In the genomic region with DNA sequence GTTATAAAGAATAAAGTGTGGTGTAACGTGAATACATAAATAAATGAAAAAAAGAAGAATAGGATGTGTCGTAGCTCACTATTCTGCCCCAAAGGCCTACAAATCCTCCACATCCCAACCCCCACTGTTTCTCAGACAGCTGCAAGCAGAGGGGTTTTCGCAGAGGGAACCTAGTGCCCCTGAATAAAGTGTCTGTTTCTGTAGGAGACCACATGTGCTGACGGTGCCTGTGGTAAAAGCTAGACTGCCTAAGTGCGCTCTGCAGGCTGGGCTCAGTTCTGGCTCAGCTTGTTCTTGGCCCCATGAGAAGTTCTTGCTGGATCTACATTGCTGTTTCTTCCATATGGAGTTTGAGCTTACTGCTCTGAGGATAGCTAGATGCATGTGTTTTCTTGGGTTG, we compare ENCODE assay signal across 20 mouse cellular contexts. TPM values are rescaled to one million over a fixed set of nuclear protein-coding genes. Genes with fewer than 3 reads are reported as not detected.
DNase-seq lines count a peak whose midpoint lies in the region; ATAC-seq and TF ChIP-seq lines count a peak whose summit lies in the region.
"Had no signal": no experiment of that assay in that cellular context is flagged by ENCODE, and none has a peak within 500 bp of the region (broad histone marks: within the 10 kb centered on the region; RNA-seq: fewer than 3 reads in every experiment).

No protein-coding gene starts in this region.

- no peak for DNase-seq in forebrain, postnatal 0 days
- no peak for DNase-seq in forebrain, embryonic 14.5 days (ENCODE audit: low spot score)
- DNase-seq in left cerebral cortex, adult 2 months (ENCODE audit: extremely low spot score in 1 of 2, low spot score in 2 of 2): no peak
- DNase-seq in left cerebral cortex, postnatal 4 days: no peak
- no peak for DNase-seq in midbrain, embryonic 10.5 days (ENCODE audit: low spot score)
- peak; percentile 54 for DNase-seq in CH12.LX (ENCODE audit: extremely low read depth)
- DNase-seq in right cerebral cortex, adult 2 months (ENCODE audit: low spot score in 2 of 2): no peak
- DNase-seq: cerebellum, adult 9-11 months; gastrocnemius, postnatal 10 days; heart, adult 18-20 months; heart, postnatal 10 days; heart, postnatal 4 days had no signal

- no peak overlapping the region for H3K9ac ChIP-seq in forebrain, postnatal 0 days
- H3K9ac ChIP-seq in forebrain, embryonic 14.5 days (ENCODE audit: low read length): no peak overlapping the region
- H3K9ac ChIP-seq in midbrain, embryonic 15.5 days: no peak overlapping the region
- no peak overlapping the region for H3K9ac ChIP-seq in CH12.LX (ENCODE audit: insufficient read depth, low read depth)
- H3K9ac ChIP-seq: embryonic facial prominence, embryonic 13.5 days; forebrain, embryonic 13.5 days; hindbrain, embryonic 12.5 days had no signal

- no peak for TF ChIP-seq CTCF in forebrain, postnatal 0 days (IDR thresholded peaks at IDR 0.05; ENCODE audit: low read depth)
- TF ChIP-seq CTCF in left cerebral cortex, adult 2 months (IDR thresholded peaks at IDR 0.05): no peak
- TF ChIP-seq CTCF in CH12.LX (conservative IDR thresholded peaks at IDR 0.05 in 1 of 2, IDR thresholded peaks at IDR 0.05 in 1 of 2; ENCODE audit: low read depth in 2 of 2, low read length in 2 of 2): no peak

- peak; percentile 36; the same call in 1 of the 2 replicates for ATAC-seq in forebrain, postnatal 0 days
- no peak for ATAC-seq in forebrain, embryonic 14.5 days
- no peak for ATAC-seq in midbrain, embryonic 15.5 days (replicated peaks)
- ATAC-seq: activated CD4-positive, CD25-positive, alpha-beta regulatory T cell, adult 4 months; forebrain, embryonic 13.5 days; hindbrain, embryonic 16.5 days; Patski had no signal

- no peak overlapping the region for H3K4me2 ChIP-seq in forebrain, postnatal 0 days (ENCODE audit: low read depth)
- no peak overlapping the region for H3K4me2 ChIP-seq in forebrain, embryonic 14.5 days (ENCODE audit: low read length)
- H3K4me2 ChIP-seq in midbrain, embryonic 15.5 days: no peak overlapping the region
- H3K4me2 ChIP-seq in CH12.LX (ENCODE audit: insufficient read depth, low read depth, poor library complexity, severe bottlenecking): no peak overlapping the region
- H3K4me2 ChIP-seq: embryonic facial prominence, embryonic 13.5 days; forebrain, embryonic 13.5 days; hindbrain, embryonic 12.5 days had no signal

- no peak for TF ChIP-seq POLR2A in CH12.LX (IDR thresholded peaks at IDR 0.05; ENCODE audit: low read depth, low read length)

- H3K9me3 ChIP-seq in forebrain, postnatal 0 days (ENCODE audit: low read length): no peaks in the 10 kb centered on the region
- H3K9me3 ChIP-seq in forebrain, embryonic 14.5 days (replicated peaks; ENCODE audit: control insufficient read depth, low read length): no peaks in the 10 kb centered on the region
- H3K9me3 ChIP-seq in midbrain, embryonic 10.5 days (replicated peaks): no peaks in the 10 kb centered on the region
- H3K9me3 ChIP-seq in midbrain, embryonic 15.5 days: no peaks in the 10 kb centered on the region
- H3K9me3 ChIP-seq in CH12.LX (replicated peaks; ENCODE audit: low read length): no peaks in the 10 kb centered on the region
- H3K9me3 ChIP-seq: embryonic facial prominence, embryonic 13.5 days; forebrain, embryonic 13.5 days; heart, embryonic 10.5 days; hindbrain, embryonic 12.5 days had no signal

- peak; percentile 37; the same call in 1 of the 2 replicates for TF ChIP-seq EP300 in CH12.LX (IDR thresholded peaks at IDR 0.05; ENCODE audit: low read length)

- 0 out of 2 replicates have a peak, but pooled peaks cover 4% of the 10 kb centered on the region for H3K4me1 ChIP-seq in forebrain, postnatal 0 days (ENCODE audit: insufficient read depth)
- H3K4me1 ChIP-seq in forebrain, embryonic 14.5 days (ENCODE audit: control insufficient read depth, insufficient read depth, low read length): no peaks in the 10 kb centered on the region
- peaks cover 29% of the 10 kb centered on the region for H3K4me1 ChIP-seq in midbrain, embryonic 10.5 days
- peaks cover 13% of the 10 kb centered on the region for H3K4me1 ChIP-seq in midbrain, embryonic 15.5 days
- peaks cover 7 to 47% of the 10 kb centered on the region in 2 experiments; a peak in 3 of 4 replicates for H3K4me1 ChIP-seq in CH12.LX (ENCODE audit: control insufficient read depth in 1 of 2, insufficient read depth in 2 of 2)
- H3K4me1 ChIP-seq: embryonic facial prominence, embryonic 13.5 days had no signal

- H3K79me2 ChIP-seq in CH12.LX (replicated peaks; ENCODE audit: control insufficient read depth, extremely low read depth, insufficient read depth, poor library complexity, severe bottlenecking): no peaks in the 10 kb centered on the region

- H3K4me3 ChIP-seq in forebrain, postnatal 0 days (ENCODE audit: low read depth, low read length): no peak overlapping the region
- no peak overlapping the region for H3K4me3 ChIP-seq in forebrain, embryonic 14.5 days (ENCODE audit: low read depth, low read length)
- H3K4me3 ChIP-seq in left cerebral cortex, adult 2 months: no peak overlapping the region
- H3K4me3 ChIP-seq in midbrain, embryonic 10.5 days: no peak overlapping the region
- no peak overlapping the region for H3K4me3 ChIP-seq in midbrain, embryonic 15.5 days
- H3K4me3 ChIP-seq in CH12.LX (replicated peaks in 1 of 3; ENCODE audit: low read depth in 2 of 3, low read length in 2 of 3, poor library complexity in 1 of 3): no peak overlapping the region
- H3K4me3 ChIP-seq: embryonic facial prominence, embryonic 13.5 days; forebrain, embryonic 13.5 days; heart, embryonic 10.5 days; hindbrain, embryonic 12.5 days had no signal

- no peaks in the 10 kb centered on the region for H3K36me3 ChIP-seq in forebrain, postnatal 0 days (ENCODE audit: insufficient read depth)
- H3K36me3 ChIP-seq in forebrain, embryonic 14.5 days (ENCODE audit: control insufficient read depth, insufficient read depth, low read length): no peaks in the 10 kb centered on the region
- no peaks in the 10 kb centered on the region for H3K36me3 ChIP-seq in midbrain, embryonic 10.5 days
- H3K36me3 ChIP-seq in midbrain, embryonic 15.5 days (replicated peaks): no peaks in the 10 kb centered on the region
- H3K36me3 ChIP-seq in CH12.LX (replicated peaks in 1 of 2; ENCODE audit: control insufficient read depth in 1 of 2, insufficient read depth in 1 of 2, low read length in 1 of 2): peaks cover 0 to 10% of the 10 kb centered on the region in 2 experiments
- H3K36me3 ChIP-seq: embryonic facial prominence, embryonic 13.5 days; heart, embryonic 10.5 days; hindbrain, embryonic 12.5 days had no signal

- 82% methylated on average over 5 of the region's 5 CpGs for WGBS in forebrain, postnatal 0 days
- 88% methylated on average over 5 of the region's 5 CpGs for WGBS in forebrain, embryonic 14.5 days
- WGBS in midbrain, embryonic 10.5 days: 92% methylated on average over 5 of the region's 5 CpGs
- 91% methylated on average over 5 of the region's 5 CpGs for WGBS in midbrain, embryonic 15.5 days

- H3K27ac ChIP-seq in forebrain, postnatal 0 days (ENCODE audit: low read depth, low read length): no peak overlapping the region
- no peak overlapping the region for H3K27ac ChIP-seq in forebrain, embryonic 14.5 days (ENCODE audit: low read depth, low read length)
- H3K27ac ChIP-seq in left cerebral cortex, adult 2 months: peak overlapping the region; percentile 42; the same call in 1 of the 2 replicates
- H3K27ac ChIP-seq in midbrain, embryonic 10.5 days (replicated peaks): 0 out of 2 replicates have a peak overlapping the region, but pooled peaks have one; percentile 6
- no peak overlapping the region for H3K27ac ChIP-seq in midbrain, embryonic 15.5 days
- H3K27ac ChIP-seq in CH12.LX (ENCODE audit: insufficient read depth, low read depth): no peak overlapping the region
- H3K27ac ChIP-seq: embryonic facial prominence, embryonic 13.5 days; forebrain, embryonic 13.5 days; hindbrain, embryonic 12.5 days had no signal

- H3K27me3 ChIP-seq in forebrain, postnatal 0 days (ENCODE audit: insufficient read depth, low read length): no peaks in the 10 kb centered on the region
- H3K27me3 ChIP-seq in forebrain, embryonic 14.5 days (replicated peaks; ENCODE audit: control insufficient read depth, insufficient read depth, low read length): no peaks in the 10 kb centered on the region
- no peaks in the 10 kb centered on the region for H3K27me3 ChIP-seq in midbrain, embryonic 10.5 days (ENCODE audit: low read depth, poor library complexity, severe bottlenecking)
- H3K27me3 ChIP-seq in midbrain, embryonic 15.5 days (replicated peaks): no peaks in the 10 kb centered on the region
- no peaks in the 10 kb centered on the region for H3K27me3 ChIP-seq in CH12.LX (replicated peaks)
- H3K27me3 ChIP-seq: embryonic facial prominence, embryonic 13.5 days; forebrain, embryonic 13.5 days; hindbrain, embryonic 12.5 days; Patski had no signal

- in situ Hi-C loops in CH12.LX (cut with MboI; ENCODE audit: low pct_ligation_motif_present, low pct_unique_long_range_greater_than_20kb, low sequenced_read_pairs): loop anchor here (5.0 to 10.0 kb wide), 2 partner anchors 50 to 457 kb away; no protein-coding TSS in a partner anchor

- intact Hi-C loops in left cerebral cortex, adult 2 months (cut with DNase I): loop anchor here (2.0 to 10.0 kb wide), 3 partner anchors 193 to 647 kb away; no protein-coding TSS in a partner anchor
- intact Hi-C loops in left cerebral cortex, postnatal 4 days (cut with DNase I): loop anchor here (2.0 to 10.0 kb wide), 3 partner anchors 195 to 487 kb away; a partner anchor contains a TSS

- dilution Hi-C loops in CH12.LX (cut with MboI; ENCODE audit: extremely low pct_ligation_motif_present, extremely low pct_unique_long_range_greater_than_20kb, low sequenced_read_pairs): no loop called here

- no peak; the same call in 1 of the 2 replicates for TF ChIP-seq RAD21 in CH12.LX (IDR thresholded peaks at IDR 0.05; ENCODE audit: low read depth, low read length)

TF ChIP-seq in CH12.LX, 34 proteins besides CTCF, POLR2A, EP300 and RAD21 (continues in another document):
- TF ChIP-seq HCFC1 (IDR thresholded peaks at IDR 0.05; ENCODE audit: low read depth, low read length) (no peak), IRF4 (IDR thresholded peaks at IDR 0.05; ENCODE audit: low read depth, low read length) (no peak), TCF12 (IDR thresholded peaks at IDR 0.05; ENCODE audit: low read depth, low read length) (peak; percentile 22; the same call in 1 of the 2 replicates), SIN3A (IDR thresholded peaks at IDR 0.05; ENCODE audit: low read length) (no peak)

RNA-seq across cellular contexts. Expression of a gene that starts 5.6 kb away (rescaled TPM):
- 123 and 131 TPM in 2 replicates for total RNA-seq in forebrain, postnatal 0 days (2014; rRNA removed)
- 147 and 160 TPM in 2 replicates for polyA plus RNA-seq in forebrain, postnatal 0 days (2015; fragmentation: Nextera tagmentation; extraction: Ambion mirVana)
- polyA plus RNA-seq in forebrain, embryonic 14.5 days (2014; fragmentation: Nextera tagmentation; extraction: Ambion mirVana): 154 and 184 TPM in 2 replicates
- 100 to 1,000 TPM; 100 to 101 TPM for total RNA-seq in left cerebral cortex, adult 2 months (2021)
- total RNA-seq in left cerebral cortex, postnatal 4 days (2021): 10 to 100 TPM; 96.7 to 99.4 TPM
- polyA plus RNA-seq in midbrain, embryonic 10.5 days (2016; fragmentation: Nextera tagmentation; extraction: Ambion mirVana): 123 and 133 TPM in 2 replicates
- polyA plus RNA-seq in midbrain, embryonic 15.5 days (2015; fragmentation: Nextera tagmentation; extraction: Ambion mirVana): 138 and 148 TPM in 2 replicates
- total RNA-seq in CH12.LX (2012; rRNA removed) (33.2 and 36.8 TPM in 2 replicates), CH12.LX (2014; rRNA removed) (35.8 and 38.2 TPM in 2 replicates)
- polyA plus RNA-seq in CH12.LX (2012; ENCODE audit: insufficient read length, low read depth): 32.6 and 37.2 TPM in 2 replicates

Comparison
In these comparisons a context has a peak if more than half of its experiments do, and no peak if none do; other contexts are left out.
1. H3K27ac ChIP-seq: peak in left cerebral cortex, adult 2 months (single experiment) and midbrain, embryonic 10.5 days (single experiment); none in forebrain, postnatal 0 days (single experiment), forebrain, embryonic 14.5 days (single experiment), midbrain, embryonic 15.5 days (single experiment) and CH12.LX (single experiment).